Mouse (Mus musculus) stomach, adult 2 months (tissue): ENCODE results near the gene Gabra4. TPM values are rescaled to one million over a fixed set of nuclear protein-coding genes. Genes with fewer than 3 reads are reported as not detected.

Experiments
- polyA plus RNA-seq: library from polyadenylated mRNA; depleted of rRNA; stranded (reverse); fragments of >200 nt; gene quantifications from 2 replicates; pipeline ENCODE4 v1.2.3, GENCODE M21; 2012; rRNA removed

Gene Gabra4
- polyA plus RNA-seq = 0.17 and 0.27 TPM in 2 replicates

DNA sequence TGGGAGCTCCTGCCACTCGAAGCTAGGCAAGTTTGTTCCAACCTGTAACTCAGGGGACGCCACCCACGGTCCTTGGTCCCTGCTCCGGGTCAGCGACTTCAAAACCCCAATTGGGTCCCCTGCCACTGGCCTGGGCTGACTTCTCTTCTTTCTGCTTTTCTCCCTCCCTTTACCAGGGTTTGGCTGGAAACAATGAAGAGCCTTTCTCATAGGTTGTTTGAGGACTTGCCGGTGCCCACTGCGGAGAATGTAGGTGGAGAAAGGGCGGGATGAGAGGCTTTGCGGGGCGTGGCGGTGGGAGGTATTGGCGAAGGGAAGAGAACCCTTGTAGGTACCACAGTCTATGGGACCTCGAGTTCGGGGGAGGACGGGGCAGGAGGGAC is at the start of gene Gabra4:
Gene Gabra4, minus strand, starts transcription at position 194 of the 383 bp plus-strand sequence.

DNA sequence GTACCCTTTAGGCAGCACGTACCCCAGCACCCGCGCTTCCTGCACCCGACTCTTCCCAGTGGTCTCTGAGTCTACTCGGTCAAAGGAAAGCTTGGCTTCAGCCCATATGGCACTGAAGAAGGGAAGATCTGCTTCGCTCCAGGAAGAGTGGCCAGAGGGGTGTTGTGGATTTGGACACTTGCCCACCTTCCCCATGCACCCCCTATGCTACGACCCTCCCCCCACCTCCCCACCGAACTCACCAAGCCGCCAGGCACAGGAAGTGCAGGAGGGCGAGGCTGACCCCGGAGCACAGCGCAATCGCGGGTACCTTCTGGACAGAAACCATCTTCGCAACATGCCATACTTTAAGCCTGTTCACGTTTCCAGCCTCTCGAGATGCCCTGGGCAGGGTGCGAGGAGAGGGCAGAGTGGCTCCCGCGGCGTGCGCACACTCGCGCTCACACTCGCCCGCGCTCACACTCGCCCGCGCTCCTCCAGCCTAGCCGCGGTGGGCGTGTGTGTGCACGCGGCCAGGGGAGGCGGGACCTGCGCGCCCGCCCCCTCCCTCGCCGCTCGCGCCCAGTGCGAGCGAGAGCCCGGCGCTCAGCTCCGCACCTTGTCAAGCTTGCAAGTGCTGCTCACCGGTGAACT is 510 bp downstream of the Gabra4 start, which contains the start of gene Gabrb1:
Gene Gabrb1, plus strand, starts transcription at position 632 of the 633 bp plus-strand sequence.

DNA sequence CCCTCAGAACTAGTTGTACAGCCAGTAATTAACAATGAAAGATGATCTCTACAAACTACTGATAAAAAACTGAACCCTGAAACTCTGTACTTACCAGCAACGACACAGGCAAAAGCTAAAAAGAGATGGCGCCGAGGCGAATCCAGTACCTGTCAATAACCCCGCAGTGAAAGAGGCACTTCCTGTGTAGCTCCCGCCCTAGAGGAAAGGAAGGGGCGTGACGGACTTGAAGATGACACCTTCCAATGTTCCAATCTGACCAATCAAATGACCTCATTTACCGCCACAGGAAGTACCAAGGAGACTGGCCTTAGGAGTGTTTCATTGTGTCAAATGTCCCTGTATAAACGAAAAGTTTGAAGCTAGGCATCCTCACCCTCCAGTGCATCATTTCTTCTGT is 110.0 kb downstream of the Gabra4 start, which contains the start of gene Cox7b2:
Gene Cox7b2, minus strand, starts transcription at position 127 of the 400 bp plus-strand sequence.

Other genes with a start within 250 kb of the Gabra4 start
- gene Cox7b2, start 110.1 kb downstream of the Gabra4 start, polyA plus RNA-seq = not detected in 2 replicates
- not detected in 2 replicates for gene Gabrb1, start 195 bp downstream of the Gabra4 start, polyA plus RNA-seq